Mouse (Mus musculus) monocyte, adult 2 months (primary cell): ENCODE results near the gene Rd3l.
"Not testable (repeated sequence)": the region's sequence is repeated elsewhere in the genome, so short reads cannot be mapped to it uniquely, and the experiment has no call there.

Experiments
- DNase-seq, 2 experiments: peaks; one replicate each; pipeline ENCODE4 v3.0.0; 2022; ENCODE audit warnings: low spot score in 2 of 2, low read depth in 1 of 2

Rd3l gene

GRCm38 (mm10) chr12:111970085-111970484, 11.0 kb downstream of the Rd3l start:
- no peak for DNase-seq

GRCm38 (mm10) chr12:111966683-111967173, 14.4 kb downstream of the Rd3l start, which contains the start of gene Atp5mpl:
TSS of gene Atp5mpl (minus strand) at chr12:111966977.
- DNase-seq, result peak; percentile 81 to 92

DNA sequence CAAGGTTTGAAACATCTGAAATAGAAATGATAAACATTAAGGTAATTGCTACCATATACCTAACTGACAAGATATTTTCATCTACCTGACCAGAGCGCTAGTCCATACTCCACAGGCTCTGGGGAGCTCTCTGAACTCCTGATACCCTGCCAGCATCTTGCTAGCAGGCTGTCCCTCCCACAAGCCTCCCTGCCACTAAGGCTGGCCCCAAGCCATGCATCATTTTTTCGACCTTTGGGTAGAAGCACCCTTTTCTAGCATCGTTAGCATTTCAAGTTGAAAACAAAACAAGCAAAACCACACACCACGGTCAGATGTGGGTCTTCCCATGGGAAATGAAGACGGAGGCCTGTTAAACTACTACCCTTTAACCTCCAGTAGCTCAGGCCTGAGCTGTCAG, 17.8 kb downstream of the Rd3l start:
- DNase-seq, result no peak

- peak in 1 of 2 experiments; percentile 52 for DNase-seq
Measured at GRCm38 (mm10) chr12:111958101-111958865, 22.8 kb downstream of the Rd3l start.

DNA sequence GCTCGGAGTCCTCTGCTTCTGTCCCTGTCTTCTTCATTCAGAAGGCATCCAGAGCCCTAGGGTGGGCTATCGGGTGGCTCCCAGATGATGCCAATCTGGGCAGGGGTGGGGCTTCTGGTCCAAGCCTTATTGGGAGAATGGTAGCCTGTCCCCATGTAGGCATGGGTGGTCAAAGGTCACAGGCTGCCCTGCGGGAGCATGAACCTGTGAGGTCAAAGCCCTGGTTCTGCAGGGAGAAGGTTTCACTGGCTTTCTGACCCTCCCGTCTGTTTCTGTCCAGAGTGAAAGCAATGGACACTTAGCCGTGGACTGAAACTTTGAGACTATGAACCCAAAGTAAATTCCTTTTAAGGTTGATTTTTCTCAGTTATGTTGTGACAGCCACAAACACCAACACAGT, 24.9 kb downstream of the Rd3l start:
- no peak for DNase-seq

DNA sequence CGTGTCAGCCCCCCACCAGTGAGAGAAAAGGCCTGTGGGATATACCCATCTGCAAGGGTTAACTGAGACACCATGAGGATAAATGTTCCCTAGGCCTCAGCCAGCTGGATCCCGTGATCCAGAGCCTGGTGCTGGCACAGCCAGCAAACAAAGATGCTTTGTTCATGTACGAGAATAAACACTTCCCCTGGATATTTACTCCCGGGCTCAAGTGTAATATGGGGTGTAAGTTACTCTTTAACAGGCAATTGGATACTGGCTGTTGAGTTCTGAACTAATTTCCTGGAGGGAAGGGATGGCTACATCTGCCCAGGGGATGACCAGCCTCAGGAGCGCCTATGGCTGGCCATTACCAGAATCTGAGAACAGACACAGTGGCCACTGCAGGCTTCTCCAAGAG, 29.4 kb downstream of the Rd3l start:
- no peak for DNase-seq

- DNase-seq, result no peak
Measured at GRCm38 (mm10) chr12:111950486-111950885, 30.6 kb downstream of the Rd3l start.

DNA sequence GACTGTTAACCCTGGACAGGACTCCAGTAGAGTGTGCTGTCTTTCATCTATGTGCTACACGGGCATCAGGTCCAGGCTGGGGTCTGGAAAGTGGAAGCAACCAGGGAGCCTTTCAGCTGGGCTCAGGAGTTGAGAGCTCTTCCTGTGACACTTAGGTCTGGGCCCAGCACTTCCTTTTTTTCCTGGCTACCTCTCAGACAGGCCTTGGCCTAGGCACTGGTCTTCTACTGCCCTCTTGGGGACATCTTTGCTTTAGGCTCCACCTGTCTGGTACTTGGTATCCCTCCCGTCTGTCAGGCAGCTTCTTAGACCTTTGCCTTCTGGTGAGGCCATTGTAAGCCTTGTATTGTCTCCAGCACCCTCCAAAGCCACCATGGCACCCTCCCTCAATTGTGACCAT, 34.4 kb downstream of the Rd3l start:
- DNase-seq, result peak; percentile 37 to 58

DNA sequence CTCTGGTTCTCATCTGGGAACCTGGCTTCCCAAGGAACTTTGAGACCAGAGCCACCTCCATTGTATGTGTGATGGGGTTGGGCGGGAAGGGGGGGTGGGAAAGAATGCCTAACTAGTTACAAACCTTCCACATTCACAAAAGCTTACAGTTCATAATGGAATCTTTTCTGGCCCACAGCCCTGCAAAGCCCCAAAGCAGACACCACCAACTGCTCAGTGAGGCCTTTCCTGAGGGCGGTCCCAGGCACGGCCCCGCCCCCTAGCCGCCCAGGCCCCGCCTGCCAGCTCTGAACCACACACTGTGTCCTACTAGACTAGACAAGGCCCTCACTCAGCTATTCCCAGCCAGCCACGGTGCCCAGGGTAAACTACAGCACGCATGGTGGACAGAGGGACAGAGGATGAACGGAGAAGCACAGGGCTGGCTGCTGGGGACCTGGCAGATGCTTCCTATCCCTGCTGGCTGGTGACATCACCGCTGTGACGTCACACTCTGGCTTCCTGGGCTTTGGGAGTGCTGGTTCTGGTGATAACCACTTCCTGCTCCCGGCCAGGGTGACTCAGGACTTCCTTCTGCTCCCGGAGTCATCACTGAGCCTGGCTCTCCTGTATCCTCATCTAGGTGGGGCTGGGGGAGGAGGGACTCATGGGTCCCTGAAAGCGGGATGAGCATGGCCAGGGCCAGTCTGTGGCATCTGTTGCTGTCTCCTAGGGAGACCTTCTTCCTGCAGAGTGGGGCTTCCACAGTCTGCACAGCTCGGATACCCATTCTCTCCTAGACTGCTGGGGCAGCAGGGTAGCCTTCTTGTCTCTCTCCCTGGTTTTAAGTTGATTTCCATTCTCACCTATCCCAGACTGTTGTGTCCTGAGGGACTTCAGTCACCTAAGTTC, 35.1 kb downstream of the Rd3l start:
- DNase-seq, result not testable (repeated sequence)

- DNase-seq, result no peak
Measured at GRCm38 (mm10) chr12:111945115-111945514, 36.0 kb downstream of the Rd3l start.

- DNase-seq, result not testable (repeated sequence)
Measured at GRCm38 (mm10) chr12:111944065-111944987, 36.8 kb downstream of the Rd3l start.

- no peak for DNase-seq
Measured at GRCm38 (mm10) chr12:111943421-111944064, 37.6 kb downstream of the Rd3l start.

DNA sequence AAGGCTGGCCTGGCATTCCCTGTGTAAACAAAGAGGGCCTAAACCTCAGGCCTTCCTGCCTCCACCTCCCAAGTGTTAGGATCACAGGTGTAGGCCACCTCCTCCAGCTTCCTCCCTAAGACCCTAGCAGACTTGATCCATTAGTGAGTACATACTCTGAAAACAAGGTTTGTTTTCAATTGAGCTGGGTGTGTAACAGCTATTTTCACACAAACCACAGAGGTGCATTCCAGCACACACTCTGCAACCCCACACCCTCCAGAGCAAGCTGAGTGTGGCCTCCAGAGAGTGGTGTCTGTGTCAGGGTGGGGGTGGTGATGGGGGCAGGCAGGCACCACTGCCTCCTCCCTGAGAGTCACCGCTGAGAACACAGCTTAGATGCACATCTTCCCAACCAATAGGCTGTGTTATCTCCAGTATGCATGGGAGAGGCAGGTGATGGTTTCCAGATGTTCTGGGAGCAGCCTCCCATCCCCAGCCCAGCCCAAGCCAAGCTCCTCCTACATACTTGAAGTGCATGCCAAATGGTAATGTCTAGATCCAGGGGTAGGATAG, 42.4 kb downstream of the Rd3l start:
- no peak for DNase-seq

DNA sequence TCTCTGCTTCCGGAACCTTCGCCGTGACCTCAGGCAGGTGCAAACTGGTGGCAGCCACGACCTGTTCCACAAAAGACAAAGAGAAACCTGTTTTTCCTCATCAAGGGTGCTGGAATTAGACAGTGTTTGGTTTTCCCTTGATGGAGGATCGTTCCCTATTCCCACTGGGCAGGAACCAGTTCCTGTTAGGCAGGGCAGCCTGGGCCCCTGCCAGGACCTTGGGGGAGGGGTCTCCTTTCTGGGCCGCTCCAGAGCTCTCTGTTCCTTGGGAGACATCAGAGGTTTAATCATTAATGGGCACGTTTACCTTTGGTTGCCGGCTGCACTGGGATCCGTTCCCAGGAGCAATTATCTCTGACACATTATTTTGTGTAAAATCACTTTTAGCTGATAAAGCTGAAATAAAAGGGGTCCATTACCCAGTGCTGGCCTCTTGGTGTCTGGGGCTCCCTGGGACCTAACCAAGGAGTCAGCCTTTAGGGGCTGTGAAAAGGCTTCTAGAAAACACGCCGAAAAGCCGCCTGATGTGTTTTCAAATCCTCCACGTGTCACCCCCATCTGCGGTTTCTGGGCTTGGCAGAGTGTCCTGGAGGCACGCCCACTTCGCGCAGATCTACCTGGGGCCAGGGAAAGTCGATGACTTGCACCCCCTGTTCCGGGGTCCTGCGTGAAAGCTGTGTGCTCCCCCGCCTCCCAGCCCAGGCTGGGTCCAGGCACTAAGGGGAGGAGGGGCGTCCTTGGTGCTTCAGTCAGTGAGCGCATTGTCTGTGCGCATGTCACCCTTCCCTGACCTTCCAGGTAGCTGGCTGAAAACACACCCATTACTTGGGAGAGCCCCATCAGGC, 44.2 kb downstream of the Rd3l start:
- DNase-seq, result no peak

GRCm38 (mm10) chr12:111933971-111934370, 47.1 kb downstream of the Rd3l start:
- no peak for DNase-seq

DNA sequence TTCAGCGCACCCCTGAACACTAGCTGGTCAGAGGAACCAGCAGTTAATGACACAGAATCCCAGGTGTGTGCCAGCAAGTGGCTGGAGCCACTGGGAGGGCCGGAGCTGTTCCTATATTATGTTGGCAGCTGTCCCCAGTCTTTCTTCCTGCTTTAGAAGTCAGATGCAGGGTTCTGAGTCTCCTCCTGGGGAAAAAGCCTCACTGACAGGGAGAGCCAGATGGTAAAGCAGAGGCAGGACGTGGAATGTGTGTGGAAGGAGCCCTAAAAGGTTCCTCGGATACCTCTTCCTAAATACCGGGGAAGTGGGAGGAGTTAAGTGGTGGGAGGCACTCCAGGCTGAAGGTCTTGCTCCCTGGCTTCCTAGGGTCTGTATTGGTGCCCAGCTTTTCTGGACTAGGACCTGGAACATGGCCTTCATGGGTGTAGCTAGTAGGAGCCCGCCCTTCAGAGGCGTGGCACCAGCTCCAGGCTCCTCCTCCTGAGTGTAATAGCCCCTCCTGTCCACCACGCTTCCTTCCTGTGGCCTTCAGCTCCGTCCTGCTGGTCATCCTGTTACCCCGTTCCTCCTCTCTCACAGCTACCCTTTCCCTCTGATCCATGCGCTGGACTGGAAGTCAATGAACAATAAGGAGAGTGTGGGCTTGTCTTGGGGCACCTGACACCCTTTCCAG, 47.9 kb downstream of the Rd3l start:
- no peak for DNase-seq

GRCm38 (mm10) chr12:111932513-111932912, 48.6 kb downstream of the Rd3l start:
- no peak for DNase-seq

DNA sequence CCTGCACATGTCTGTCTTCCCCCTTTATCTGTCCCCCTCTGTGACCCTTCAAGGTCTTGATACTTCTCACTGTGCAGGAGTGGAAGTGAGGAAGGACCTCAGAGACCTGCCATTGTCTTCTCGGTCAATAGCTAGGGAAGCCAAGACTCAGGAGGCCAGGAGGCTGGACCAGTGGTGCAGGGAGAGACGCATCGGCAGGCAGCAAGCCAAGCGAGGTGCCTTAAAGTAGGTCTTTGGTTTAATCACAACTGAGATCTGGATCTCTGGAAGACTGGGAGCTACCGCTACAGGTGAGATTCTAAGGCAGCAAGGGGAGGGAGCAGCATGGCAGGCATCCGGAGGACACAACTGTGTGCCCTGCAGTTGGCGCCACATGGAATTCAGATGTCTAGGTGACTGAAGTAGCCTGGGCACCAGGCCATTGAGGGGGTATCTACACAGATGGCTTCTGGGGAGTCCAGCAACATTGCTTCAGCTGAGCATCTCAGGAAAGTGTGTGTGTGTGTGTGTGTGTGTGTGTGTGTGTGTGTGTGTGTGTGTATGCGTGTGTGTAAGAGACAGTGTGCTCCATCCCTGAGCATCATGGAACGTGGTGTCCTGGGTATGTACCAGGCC, 49.6 kb downstream of the Rd3l start:
- no peak for DNase-seq
